Mouse (Mus musculus) C2C12 (cell line): ENCODE results near the gene 4930519P11Rik.

Experiments
- CTCF ChIP-seq: IDR thresholded peaks from one replicate; pipeline ENCODE4 v1.5.1; 2011; ENCODE audit not compliant: control insufficient read depth, insufficient read depth, insufficient read length
- FOSL1 ChIP-seq: IDR thresholded peaks from one replicate; pipeline ENCODE4 v1.8.0; 2011; ENCODE audit warnings: mild to moderate bottlenecking, low read length; ENCODE audit not compliant: poor library complexity, insufficient read depth, severe bottlenecking
- MAX ChIP-seq: IDR thresholded peaks from one replicate; pipeline ENCODE4 v1.6.1; 2011; ENCODE audit warnings: mild to moderate bottlenecking, control low read depth
- MYOD1 ChIP-seq: IDR thresholded peaks from one replicate; pipeline ENCODE4 v1.6.1; 2011; ENCODE audit warnings: low read depth; ENCODE audit not compliant: control insufficient read depth, insufficient read length
- MYOG ChIP-seq: IDR thresholded peaks from one replicate; pipeline ENCODE4 v1.6.1; 2011; ENCODE audit not compliant: control insufficient read depth, insufficient read length; ENCODE audit errors: extremely low read depth
- USF1 ChIP-seq: IDR thresholded peaks from one replicate; pipeline ENCODE4 v1.6.1; 2011; ENCODE audit warnings: low read depth, mild to moderate bottlenecking, control low read depth, moderate library complexity

GRCm38 (mm10) chr2:154655878-154656414 lies 42.7 kb upstream of the 4930519P11Rik start:
- no peak for TF ChIP-seq MAX
- TF ChIP-seq USF1, result no peak
- no peak for TF ChIP-seq CTCF
- no peak for TF ChIP-seq MYOD1
- no peak for TF ChIP-seq MYOG
- no peak for TF ChIP-seq FOSL1
